Mouse (Mus musculus) ES-E14 (cell line): ENCODE results near the gene Sfxn3.

Experiments
- CHD2 ChIP-seq: IDR thresholded peaks from 2 replicates; pipeline ENCODE4 v1.6.1; 2014; ENCODE audit warnings: mild to moderate bottlenecking, low read depth, low read length, inconsistent platforms
- HCFC1 ChIP-seq: IDR thresholded peaks from 2 replicates; pipeline ENCODE4 v1.6.1; 2012; ENCODE audit warnings: low read length, inconsistent platforms, borderline replicate concordance; ENCODE audit not compliant: insufficient read depth
- MAFK ChIP-seq: IDR thresholded peaks from 2 replicates; pipeline ENCODE4 v1.6.1; 2014; ENCODE audit warnings: mild to moderate bottlenecking, low read depth, low read length, inconsistent platforms; ENCODE audit not compliant: insufficient read depth
- ZC3H11A ChIP-seq: IDR thresholded peaks from 2 replicates; pipeline ENCODE4 v1.6.1; 2012; ENCODE audit warnings: low read depth, mild to moderate bottlenecking, inconsistent platforms, low read length, borderline replicate concordance
- ZNF384 ChIP-seq: IDR thresholded peaks from 2 replicates; pipeline ENCODE4 v1.6.1; 2012; ENCODE audit warnings: low read depth, low read length, inconsistent platforms

DNA sequence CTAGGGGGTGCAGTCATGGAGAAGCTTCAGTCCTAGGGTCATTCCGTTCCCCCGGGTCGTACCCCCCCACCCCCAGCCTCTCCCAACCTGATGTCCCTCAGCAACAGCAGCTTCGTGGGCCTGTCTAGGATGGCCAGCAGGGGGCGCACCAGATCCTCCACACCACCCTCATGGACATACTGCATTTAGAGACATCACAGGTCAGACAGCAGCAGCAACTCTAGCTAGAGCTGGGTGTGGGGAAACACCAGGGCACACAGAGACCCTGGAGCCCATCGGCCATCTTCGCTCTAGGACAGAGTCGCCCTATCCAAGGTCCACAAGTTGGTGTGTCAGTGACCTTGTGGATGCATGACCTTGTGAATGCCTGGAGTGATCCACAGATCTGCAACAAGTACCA, 17.2 kb upstream of the Sfxn3 start:
- no peak for TF ChIP-seq MAFK
- no peak for TF ChIP-seq ZC3H11A
- no peak for TF ChIP-seq CHD2
- no peak for TF ChIP-seq ZNF384
- no peak for TF ChIP-seq HCFC1
